Mouse (Mus musculus) liver, postnatal 0 days (tissue): ENCODE data around the gene Smox. TPM values are rescaled to one million over a fixed set of nuclear protein-coding genes. Genes with fewer than 3 reads are reported as not detected.
"Not testable (repeated sequence)": the region's sequence is repeated elsewhere in the genome, so short reads cannot be mapped to it uniquely, and the experiment has no call there.

Experiments used
- ATAC-seq: fragments of 200-750 bp; cut with Nextera tagmentation; 2 replicates; pipeline ENCODE4 v1.8.0; 2017; ENCODE audit warnings: mild to moderate bottlenecking, moderate library complexity
- DNase-seq: peaks from one replicate; pipeline ENCODE4 v3.0.0-alpha.2; 2016
- H3K27ac ChIP-seq: fragments of 300-500 bp; sonication (generic); 2 replicates; pipeline ENCODE4 v1.5.1; 2014; ENCODE audit warnings: antibody characterized with exemption, moderate library complexity, mild to moderate bottlenecking, low read depth
- H3K27me3 ChIP-seq: fragments of 300-500 bp; sonication (generic); 2 replicates; pipeline ENCODE4 v1.6.1; 2014; ENCODE audit warnings: low read length, control low read depth, mixed read lengths; ENCODE audit not compliant: insufficient read depth
- H3K36me3 ChIP-seq: fragments of 300-500 bp; sonication (generic); replicated peaks from 2 replicates; pipeline ENCODE4 v1.6.1; 2014; ENCODE audit warnings: mild to moderate bottlenecking, control low read depth, low read length, moderate library complexity, mixed read lengths; ENCODE audit not compliant: insufficient read depth
- H3K4me1 ChIP-seq: fragments of 300-500 bp; sonication (generic); 2 replicates; pipeline ENCODE4 v1.6.1; 2014; ENCODE audit warnings: antibody characterized with exemption, mild to moderate bottlenecking, control low read depth; ENCODE audit not compliant: insufficient read depth
- H3K4me2 ChIP-seq: fragments of 300-500 bp; sonication (generic); 2 replicates; pipeline ENCODE4 v1.6.1; 2014; ENCODE audit warnings: low read depth, mild to moderate bottlenecking, low read length, moderate library complexity, mixed read lengths
- H3K4me3 ChIP-seq: fragments of 300-500 bp; sonication (generic); 2 replicates; pipeline ENCODE4 v1.5.1; 2014; ENCODE audit warnings: low read depth, low read length
- H3K9ac ChIP-seq: fragments of 300-500 bp; sonication (generic); replicated peaks from 2 replicates; pipeline ENCODE4 v1.6.1; 2014; ENCODE audit warnings: mild to moderate bottlenecking, moderate library complexity
- H3K9me3 ChIP-seq: fragments of 300-500 bp; sonication (generic); 2 replicates; pipeline ENCODE4 v1.6.1; 2016; ENCODE audit warnings: mild to moderate bottlenecking, control low read depth, low read length, mixed read lengths
- CTCF ChIP-seq: sonication (generic); IDR thresholded peaks from 2 replicates; pipeline ENCODE4 v1.5.1; 2016; ENCODE audit warnings: antibody characterized with exemption, low read depth
- EP300 ChIP-seq: IDR thresholded peaks from 2 replicates; pipeline ENCODE4 v1.6.1; 2016; ENCODE audit warnings: antibody characterized with exemption, low read depth, mild to moderate bottlenecking
- WGBS: fragments of 180-500 bp; shearing (Covaris S2); extraction: QIAGEN DNeasy Blood & Tissue Kit; methylation state at CpG from one replicate; pipeline ENCODE4 v1.1.7; 2014; ENCODE audit not compliant: insufficient replicate concordance; 5-methylcytosine and 5-hydroxymethylcytosine counted together
- polyA plus RNA-seq: library from polyadenylated mRNA; unstranded; fragments of >200 nt; fragmentation: Nextera tagmentation; extraction: Ambion mirVana; gene quantifications from 2 replicates; pipeline ENCODE4 v1.2.1, GENCODE M21; 2015

The Smox gene
- polyA plus RNA-seq, 1 experiment from 2014 or later: 56.7 TPM

GRCm38 (mm10) chr2:131466732-131467131 is 24.6 kb upstream of the Smox start:
- 0 out of 2 replicates have a peak, but pooled peaks cover 3% of the 10 kb centered on the region for H3K9me3 ChIP-seq
- DNase-seq (no peak), ATAC-seq (no peak)
- H3K4me3 ChIP-seq: no peak overlapping the region
- WGBS: 70% methylated on average over 2 of the region's 2 CpGs
- H3K9ac ChIP-seq: no peak overlapping the region
- TF ChIP-seq CTCF (no peak), EP300 (no peak)
- 0 out of 2 replicates have a peak, but pooled peaks cover 3% of the 10 kb centered on the region for H3K4me1 ChIP-seq
- H3K27me3 ChIP-seq: no peaks in the 10 kb centered on the region
- no peak overlapping the region for H3K27ac ChIP-seq
- no peak overlapping the region for H3K4me2 ChIP-seq
- no peaks in the 10 kb centered on the region for H3K36me3 ChIP-seq

- no peak for DNase-seq
- H3K9ac ChIP-seq: no peak overlapping the region
- no peaks in the 10 kb centered on the region for H3K27me3 ChIP-seq
- no peaks in the 10 kb centered on the region for H3K9me3 ChIP-seq
- TF ChIP-seq CTCF (no peak), EP300 (no peak)
- H3K36me3 ChIP-seq: no peaks in the 10 kb centered on the region
- H3K4me1 ChIP-seq: 0 out of 2 replicates have a peak, but pooled peaks cover 3% of the 10 kb centered on the region
- WGBS: 8% methylated on average over 1 of the region's 1 CpGs
- H3K27ac ChIP-seq: no peak overlapping the region
- no peak for ATAC-seq
- no peak overlapping the region for H3K4me2 ChIP-seq
- H3K4me3 ChIP-seq: no peak overlapping the region
Measured at GRCm38 (mm10) chr2:131469916-131470315, 21.4 kb upstream of the Smox start.

DNA sequence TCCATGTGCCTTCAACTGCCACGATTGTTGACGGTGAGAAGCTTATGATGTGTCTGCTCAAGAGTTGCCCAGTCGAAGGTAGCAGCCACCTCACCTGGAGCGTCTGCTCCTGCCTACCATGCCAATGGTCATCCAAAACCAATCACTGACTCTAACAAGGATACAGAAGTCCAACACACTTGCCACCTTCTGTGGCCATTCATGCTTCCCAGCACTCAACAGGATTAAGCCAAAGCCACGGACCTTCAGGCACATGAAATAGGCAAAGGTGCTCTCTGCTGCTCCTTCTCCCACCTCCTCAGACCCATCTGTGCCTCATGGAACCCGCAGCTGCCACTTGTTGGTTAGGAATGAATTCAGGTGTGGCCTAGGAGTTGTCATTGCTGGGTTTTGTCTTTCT is 17.5 kb upstream of the Smox start:
- Histone ChIP-seq H3K9me3 (no peaks in the 10 kb centered on the region), H3K4me3 (no peak overlapping the region), H3K4me1 (no peaks in the 10 kb centered on the region), H3K9ac (no peak overlapping the region), H3K4me2 (no peak overlapping the region), H3K27ac (no peak overlapping the region), H3K27me3 (no peaks in the 10 kb centered on the region), H3K36me3 (no peaks in the 10 kb centered on the region)
- WGBS: 81% methylated on average over 6 of the region's 6 CpGs
- DNase-seq: no peak
- TF ChIP-seq EP300 (no peak), CTCF (no peak)
- no peak for ATAC-seq

- not testable (repeated sequence) for ATAC-seq, DNase-seq
- 79% methylated on average over 5 of the region's 5 CpGs for WGBS
Measured at GRCm38 (mm10) chr2:131477105-131477504, 14.2 kb upstream of the Smox start.

DNA sequence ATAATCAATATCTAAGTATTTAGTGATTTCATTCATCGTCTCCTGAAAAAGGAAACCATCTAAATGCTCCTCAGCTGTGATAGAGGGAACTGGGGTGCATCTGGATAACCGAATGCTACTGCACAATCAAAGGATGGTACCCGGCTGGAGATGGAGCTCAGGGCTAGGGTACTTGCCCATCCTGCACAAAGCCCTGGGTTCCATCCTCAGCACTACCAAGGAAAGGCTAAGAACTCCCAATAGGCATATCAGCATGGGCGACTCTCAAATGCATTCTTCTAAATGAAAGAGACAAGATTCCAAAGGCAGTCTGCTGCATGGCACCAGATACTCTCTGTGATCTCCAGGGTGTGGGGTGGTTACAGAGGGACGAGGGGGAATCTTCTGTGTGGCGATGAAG is 13.4 kb upstream of the Smox start:
- Histone ChIP-seq H3K9me3 (no peaks in the 10 kb centered on the region), H3K4me2 (no peak overlapping the region), H3K9ac (no peak overlapping the region), H3K27ac (no peak overlapping the region), H3K4me3 (no peak overlapping the region), H3K36me3 (no peaks in the 10 kb centered on the region), H3K4me1 (no peaks in the 10 kb centered on the region), H3K27me3 (no peaks in the 10 kb centered on the region)
- DNase-seq (no peak), ATAC-seq (no peak)
- no peak for TF ChIP-seq CTCF
- no peak for TF ChIP-seq EP300
- WGBS: 78% methylated on average over 6 of the region's 6 CpGs

More at GRCm38 (mm10) chr2:131477105-131477504, 14.2 kb upstream of the Smox start:
- H3K4me3 ChIP-seq, H3K27ac ChIP-seq, H3K4me2 ChIP-seq, H3K36me3 ChIP-seq, H3K27me3 ChIP-seq, H3K9me3 ChIP-seq, H3K4me1 ChIP-seq, H3K9ac ChIP-seq: not testable (repeated sequence)

- Histone ChIP-seq H3K9me3 (no peaks in the 10 kb centered on the region), H3K27me3 (no peaks in the 10 kb centered on the region), H3K4me2 (no peak overlapping the region), H3K27ac (no peak overlapping the region), H3K4me3 (no peak overlapping the region), H3K9ac (no peak overlapping the region), H3K4me1 (no peaks in the 10 kb centered on the region), H3K36me3 (no peaks in the 10 kb centered on the region)
- ATAC-seq (no peak), DNase-seq (no peak)
- 67% methylated on average over 8 of the region's 8 CpGs for WGBS
- TF ChIP-seq EP300: no peak
- TF ChIP-seq CTCF: no peak
Measured at GRCm38 (mm10) chr2:131478349-131478748, 12.9 kb upstream of the Smox start.

DNA sequence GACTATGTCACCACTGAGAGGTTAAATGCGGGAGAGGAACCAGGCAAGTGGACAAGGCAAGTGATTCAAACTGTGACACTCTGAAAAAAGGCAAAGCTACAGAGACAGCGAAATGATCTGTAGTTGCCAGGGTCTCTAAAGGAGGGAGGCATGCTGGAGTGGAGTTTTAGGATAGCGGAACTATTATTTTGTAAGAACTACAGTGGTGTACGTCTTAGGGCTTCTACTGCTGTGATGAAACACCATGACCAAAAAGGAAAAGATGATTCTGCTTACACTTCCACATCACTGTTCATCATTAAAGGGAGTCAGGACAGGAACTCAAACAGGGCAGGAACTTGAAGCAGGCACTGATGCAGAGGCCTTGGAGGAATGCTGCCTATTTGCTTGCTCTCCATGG is 12.4 kb upstream of the Smox start:
- Histone ChIP-seq H3K4me3 (no peak overlapping the region), H3K36me3 (no peaks in the 10 kb centered on the region), H3K9me3 (no peaks in the 10 kb centered on the region), H3K27me3 (no peaks in the 10 kb centered on the region), H3K9ac (no peak overlapping the region), H3K4me2 (no peak overlapping the region), H3K27ac (no peak overlapping the region), H3K4me1 (no peaks in the 10 kb centered on the region)
- DNase-seq (no peak), ATAC-seq (no peak)
- TF ChIP-seq CTCF (no peak), EP300 (no peak)
- WGBS: 78% methylated on average over 4 of the region's 4 CpGs
